Mouse (Mus musculus): Measurements from ENCODE around the gene St5. TPM values are rescaled to one million over a fixed set of nuclear protein-coding genes. Genes with fewer than 3 reads are reported as not detected.

St5 gene
- polyA plus RNA-seq, 1 experiment from 2014 or later: 11.0 TPM

DNA sequence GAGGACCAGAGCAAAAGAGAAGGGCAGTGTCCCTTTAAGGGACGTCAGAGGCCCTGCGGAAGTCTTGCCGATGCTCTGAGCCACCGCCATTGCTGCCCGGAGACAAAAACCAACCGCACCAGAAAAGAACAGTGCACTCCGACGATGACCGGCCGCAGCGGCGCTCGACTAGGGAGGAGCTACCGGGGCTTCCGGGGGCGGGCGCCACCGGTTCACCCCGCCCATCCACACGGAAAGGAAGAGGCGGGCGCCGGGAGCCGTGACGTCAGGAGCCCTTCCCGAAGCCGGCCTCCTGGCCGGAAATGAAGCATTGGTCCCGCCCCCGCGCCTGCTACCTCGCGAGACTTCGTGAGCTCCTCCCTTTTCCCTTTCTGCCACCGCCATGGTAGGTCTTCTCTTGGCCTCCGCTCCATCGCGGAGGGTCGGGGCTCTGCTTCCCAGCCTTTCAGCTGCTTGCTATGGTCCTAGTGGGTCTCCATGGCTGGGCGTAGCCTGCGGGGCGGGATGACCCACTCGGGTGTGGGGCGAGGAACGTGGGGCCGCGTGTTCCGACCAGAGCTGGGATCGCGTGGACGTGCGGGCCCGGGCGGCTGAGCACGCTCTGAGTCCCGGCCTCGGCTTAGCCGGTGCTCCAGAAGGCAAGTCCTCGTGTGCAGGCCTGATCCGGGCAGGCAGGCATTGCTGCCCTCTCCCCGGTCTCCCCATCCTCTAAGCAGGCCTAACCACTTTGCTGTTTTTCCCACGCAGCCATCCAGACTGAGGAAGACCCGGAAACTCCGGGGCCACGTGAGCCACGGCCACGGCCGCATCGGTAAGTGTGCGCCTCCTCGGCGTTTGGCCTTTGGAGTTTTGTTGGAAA is 184.3 kb downstream of the St5 start, which contains the start of gene Rpl27a:
TSS of gene Rpl27a (plus strand) at position 310 of the 859 bp plus-strand sequence.
- Histone ChIP-seq H3K27ac (ENCODE audit: low read depth, low read length) (peak within 1 kb of the TSS; percentile 93), H3K27me3 (replicated peaks; ENCODE audit: control insufficient read depth, insufficient read depth, low read length) (no peaks in the 10 kb centered on the region), H3K4me3 (ENCODE audit: low read depth, low read length) (peak within 1 kb of the TSS; percentile 99), H3K9me3 (replicated peaks; ENCODE audit: control insufficient read depth, low read length) (no peaks in the 10 kb centered on the region), H3K4me2 (ENCODE audit: low read length) (peak within 1 kb of the TSS; percentile 86), H3K36me3 (ENCODE audit: control insufficient read depth, insufficient read depth, low read length) (peaks cover 38% of the 10 kb centered on the region), H3K4me1 (ENCODE audit: control insufficient read depth, insufficient read depth, low read length) (peaks cover 16% of the 10 kb centered on the region), H3K9ac (ENCODE audit: low read length) (peak within 1 kb of the TSS; percentile 98)
- WGBS: under 1% methylated on average over 72 of the region's 72 CpGs
- DNase-seq (ENCODE audit: low spot score) (peak; percentile 99), ATAC-seq (peak; percentile 95)

DNA sequence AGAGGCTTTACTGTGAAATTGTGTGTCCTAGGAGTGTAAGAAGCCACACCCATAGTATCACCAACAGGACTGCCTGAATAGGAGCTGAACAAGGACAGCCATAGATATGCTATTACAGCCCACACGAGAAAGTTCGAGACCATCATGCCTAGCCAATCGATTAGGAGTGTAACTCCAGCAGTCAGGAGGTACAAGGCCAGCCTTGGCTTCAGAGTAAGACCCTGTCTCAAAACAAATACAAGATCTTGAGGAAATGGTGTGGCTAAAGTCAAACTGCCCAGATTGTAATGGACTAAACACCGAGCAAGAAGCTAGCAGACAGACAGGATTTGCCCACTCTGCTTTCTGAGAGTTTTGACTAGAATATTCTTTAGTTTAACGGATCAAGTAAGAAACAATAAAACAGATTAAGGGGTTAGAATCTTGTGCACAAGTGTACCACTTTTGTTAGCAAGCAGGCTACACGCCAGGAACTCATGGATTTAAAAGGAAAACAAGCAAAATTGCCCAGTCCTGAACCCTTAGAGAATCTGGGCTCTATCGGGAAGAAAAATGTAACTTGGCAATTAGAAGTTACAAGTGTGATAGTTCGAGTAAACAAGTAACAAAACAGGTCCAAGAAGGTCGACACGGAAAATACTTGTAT is 185.2 kb downstream of the St5 start:
- Histone ChIP-seq H3K9me3 (replicated peaks; ENCODE audit: control insufficient read depth, low read length) (no peaks in the 10 kb centered on the region), H3K4me3 (ENCODE audit: low read depth, low read length) (peak overlapping the region; percentile 99), H3K36me3 (ENCODE audit: control insufficient read depth, insufficient read depth, low read length) (peaks cover 29% of the 10 kb centered on the region), H3K4me1 (ENCODE audit: control insufficient read depth, insufficient read depth, low read length) (peaks cover 16% of the 10 kb centered on the region), H3K27ac (ENCODE audit: low read depth, low read length) (peak overlapping the region; percentile 93), H3K27me3 (replicated peaks; ENCODE audit: control insufficient read depth, insufficient read depth, low read length) (no peaks in the 10 kb centered on the region), H3K4me2 (ENCODE audit: low read length) (peak overlapping the region; percentile 71), H3K9ac (ENCODE audit: low read length) (peak overlapping the region; percentile 98)
- 19% methylated on average over 10 of the region's 10 CpGs for WGBS
- DNase-seq (ENCODE audit: low spot score) (no peak), ATAC-seq (no peak)

DNA sequence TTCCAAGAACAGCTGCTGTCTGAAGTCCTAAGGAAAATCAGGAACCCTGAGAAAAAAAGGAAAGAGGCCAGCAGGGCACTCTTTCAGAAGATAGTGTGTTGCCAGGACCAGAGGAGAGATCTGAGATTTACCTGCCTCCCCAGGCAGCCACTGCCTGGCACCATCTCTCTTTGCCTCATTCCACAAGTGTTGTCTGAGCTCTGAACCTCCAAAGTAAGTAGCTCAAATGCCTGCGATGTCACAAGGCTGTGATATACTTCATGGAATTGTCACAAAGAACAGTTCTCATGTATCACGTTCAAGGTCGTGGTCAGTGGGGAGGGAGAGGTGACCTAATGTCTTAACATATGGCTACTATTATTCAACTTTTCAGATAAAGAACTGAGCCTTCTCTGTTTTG is 186.9 kb downstream of the St5 start:
- Histone ChIP-seq H3K27me3 (replicated peaks; ENCODE audit: control insufficient read depth, insufficient read depth, low read length) (no peaks in the 10 kb centered on the region), H3K4me3 (ENCODE audit: low read depth, low read length) (no peak overlapping the region), H3K4me2 (ENCODE audit: low read length) (no peak overlapping the region), H3K4me1 (ENCODE audit: control insufficient read depth, insufficient read depth, low read length) (peaks cover 16% of the 10 kb centered on the region), H3K27ac (ENCODE audit: low read depth, low read length) (no peak overlapping the region), H3K36me3 (ENCODE audit: control insufficient read depth, insufficient read depth, low read length) (peaks cover 13% of the 10 kb centered on the region), H3K9me3 (replicated peaks; ENCODE audit: control insufficient read depth, low read length) (no peaks in the 10 kb centered on the region), H3K9ac (ENCODE audit: low read length) (no peak overlapping the region)
- 89% methylated on average over 3 of the region's 3 CpGs for WGBS
- no peak for DNase-seq (ENCODE audit: low spot score)
- no peak for ATAC-seq

- no peak for ATAC-seq
- Histone ChIP-seq H3K9me3 (replicated peaks; ENCODE audit: control insufficient read depth, low read length) (no peaks in the 10 kb centered on the region), H3K27ac (ENCODE audit: low read depth, low read length) (no peak overlapping the region), H3K9ac (ENCODE audit: low read length) (no peak overlapping the region), H3K27me3 (replicated peaks; ENCODE audit: control insufficient read depth, insufficient read depth, low read length) (no peaks in the 10 kb centered on the region), H3K4me2 (ENCODE audit: low read length) (no peak overlapping the region), H3K4me1 (ENCODE audit: control insufficient read depth, insufficient read depth, low read length) (peaks cover 5% of the 10 kb centered on the region; the same call in 1 of the 2 replicates), H3K4me3 (ENCODE audit: low read depth, low read length) (no peak overlapping the region), H3K36me3 (ENCODE audit: control insufficient read depth, insufficient read depth, low read length) (no peaks in the 10 kb centered on the region)
- 87% methylated on average over 3 of the region's 3 CpGs for WGBS
- DNase-seq (ENCODE audit: low spot score): no peak
Observed at GRCm38 (mm10) chr7:109511838-109512237, 191.6 kb downstream of the St5 start.

DNA sequence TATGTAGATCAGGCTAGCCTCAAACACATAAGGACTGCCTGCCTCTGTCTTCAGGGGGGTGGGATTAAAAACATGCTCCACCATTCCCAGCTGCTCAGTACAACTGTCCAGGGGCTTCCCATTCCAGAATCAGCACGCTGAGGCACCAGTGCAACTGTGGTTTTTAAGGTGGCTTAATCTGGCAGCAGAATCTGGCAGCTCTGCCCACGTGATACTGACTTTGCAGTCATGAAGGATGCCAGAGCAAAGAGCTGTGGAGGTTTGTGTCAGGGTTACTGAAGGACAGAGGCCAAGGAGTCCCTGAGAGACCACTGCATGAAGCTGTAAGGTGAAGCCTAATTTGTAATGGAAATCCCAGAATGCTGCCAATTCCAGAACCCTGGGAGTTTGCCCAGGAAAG is 192.6 kb downstream of the St5 start:
- no peak for ATAC-seq
- no peaks in the 10 kb centered on the region for H3K9me3 ChIP-seq (replicated peaks; ENCODE audit: control insufficient read depth, low read length)
- 69% methylated on average over 2 of the region's 2 CpGs for WGBS
- no peak overlapping the region for H3K27ac ChIP-seq (ENCODE audit: low read depth, low read length)
- H3K27me3 ChIP-seq (replicated peaks; ENCODE audit: control insufficient read depth, insufficient read depth, low read length): no peaks in the 10 kb centered on the region
- no peak overlapping the region for H3K4me3 ChIP-seq (ENCODE audit: low read depth, low read length)
- no peak for DNase-seq (ENCODE audit: low spot score)
- peaks cover 8% of the 10 kb centered on the region; the same call in 1 of the 2 replicates for H3K4me1 ChIP-seq (ENCODE audit: control insufficient read depth, insufficient read depth, low read length)
- H3K36me3 ChIP-seq (ENCODE audit: control insufficient read depth, insufficient read depth, low read length): no peaks in the 10 kb centered on the region
- no peak overlapping the region for H3K4me2 ChIP-seq (ENCODE audit: low read length)
- H3K9ac ChIP-seq (ENCODE audit: low read length): no peak overlapping the region

- H3K4me3 ChIP-seq (ENCODE audit: low read depth, low read length): no peak within 1 kb of the TSS
- H3K27ac ChIP-seq (ENCODE audit: low read depth, low read length): peak within 1 kb of the TSS; percentile 4; the same call in 1 of the 2 replicates
- H3K9me3 ChIP-seq (replicated peaks; ENCODE audit: control insufficient read depth, low read length): no peaks in the 10 kb centered on the region
- H3K27me3 ChIP-seq (replicated peaks; ENCODE audit: control insufficient read depth, insufficient read depth, low read length): no peaks in the 10 kb centered on the region
- no peak for ATAC-seq
- WGBS: 87% methylated on average over 4 of the region's 4 CpGs
- H3K4me2 ChIP-seq (ENCODE audit: low read length): peak within 1 kb of the TSS; percentile 9; the same call in 1 of the 2 replicates
- peaks cover 8% of the 10 kb centered on the region; the same call in 1 of the 2 replicates for H3K4me1 ChIP-seq (ENCODE audit: control insufficient read depth, insufficient read depth, low read length)
- DNase-seq (ENCODE audit: low spot score): no peak
- H3K36me3 ChIP-seq (ENCODE audit: control insufficient read depth, insufficient read depth, low read length): no peaks in the 10 kb centered on the region
- H3K9ac ChIP-seq (ENCODE audit: low read length): peak within 1 kb of the TSS; percentile 13; the same call in 1 of the 2 replicates
Observed at GRCm38 (mm10) chr7:109508034-109508433, 195.4 kb downstream of the St5 start, which contains the start of gene Trim66. Gene Trim66, minus strand, starts transcription at chr7:109508134.

DNA sequence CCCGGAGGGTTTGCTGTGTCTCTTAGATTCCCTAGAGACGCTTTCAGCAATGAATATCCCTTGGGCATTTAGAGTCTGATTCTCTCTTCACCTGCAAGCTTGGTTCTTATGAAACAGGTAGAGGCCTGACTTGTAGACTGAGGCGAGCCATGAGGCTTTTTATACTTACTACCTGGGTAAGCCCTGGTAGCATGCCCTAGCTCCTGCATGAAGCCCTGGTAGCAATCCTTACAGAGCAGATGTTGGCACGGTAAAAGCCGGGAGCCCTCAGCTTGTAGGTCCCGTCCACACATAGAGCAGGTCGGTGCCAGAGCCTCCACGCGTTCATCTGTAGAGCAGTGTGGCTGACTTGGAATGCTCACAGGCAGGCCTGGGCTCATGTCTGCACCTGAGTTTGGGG is 195.8 kb downstream of the St5 start:
- no peak for ATAC-seq
- DNase-seq (ENCODE audit: low spot score): no peak
- Histone ChIP-seq H3K4me2 (ENCODE audit: low read length) (0 out of 2 replicates have a peak overlapping the region, but pooled peaks have one; percentile 9), H3K36me3 (ENCODE audit: control insufficient read depth, insufficient read depth, low read length) (no peaks in the 10 kb centered on the region), H3K4me1 (ENCODE audit: control insufficient read depth, insufficient read depth, low read length) (peaks cover 8% of the 10 kb centered on the region; the same call in 1 of the 2 replicates), H3K9ac (ENCODE audit: low read length) (no peak overlapping the region), H3K9me3 (replicated peaks; ENCODE audit: control insufficient read depth, low read length) (no peaks in the 10 kb centered on the region), H3K27me3 (replicated peaks; ENCODE audit: control insufficient read depth, insufficient read depth, low read length) (no peaks in the 10 kb centered on the region), H3K4me3 (ENCODE audit: low read depth, low read length) (no peak overlapping the region), H3K27ac (ENCODE audit: low read depth, low read length) (peak overlapping the region; percentile 4; the same call in 1 of the 2 replicates)
- WGBS: 42% methylated on average over 9 of the region's 9 CpGs

DNA sequence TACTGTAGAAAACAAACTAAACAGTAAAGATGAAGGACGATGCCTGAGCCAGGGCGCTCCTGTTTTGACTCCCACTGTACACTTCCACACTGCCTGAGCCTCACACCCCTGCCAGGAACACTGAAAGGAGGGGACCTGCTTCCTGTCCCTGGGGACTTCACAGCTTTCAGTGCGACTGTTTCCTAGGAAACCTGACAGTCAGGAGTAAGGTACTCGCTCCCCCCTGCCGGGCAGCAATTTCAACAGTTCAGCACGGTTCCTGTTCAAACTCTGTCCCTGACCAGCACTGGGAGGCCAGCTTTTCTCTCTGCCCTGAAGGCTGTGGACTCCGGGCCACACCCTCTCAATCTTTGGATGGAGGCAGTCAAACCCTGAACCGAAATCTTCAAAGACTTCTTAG is 196.3 kb downstream of the St5 start:
- Histone ChIP-seq H3K4me3 (ENCODE audit: low read depth, low read length) (no peak overlapping the region), H3K4me1 (ENCODE audit: control insufficient read depth, insufficient read depth, low read length) (peaks cover 8% of the 10 kb centered on the region; the same call in 1 of the 2 replicates), H3K9me3 (replicated peaks; ENCODE audit: control insufficient read depth, low read length) (no peaks in the 10 kb centered on the region), H3K27me3 (replicated peaks; ENCODE audit: control insufficient read depth, insufficient read depth, low read length) (no peaks in the 10 kb centered on the region), H3K27ac (ENCODE audit: low read depth, low read length) (no peak overlapping the region), H3K4me2 (ENCODE audit: low read length) (peak overlapping the region; percentile 9; the same call in 1 of the 2 replicates), H3K36me3 (ENCODE audit: control insufficient read depth, insufficient read depth, low read length) (no peaks in the 10 kb centered on the region), H3K9ac (ENCODE audit: low read length) (peak overlapping the region; percentile 13; the same call in 1 of the 2 replicates)
- whole genome bisulfite sequencing: 4% methylated on average over 8 of the region's 8 CpGs
- peak; percentile 70 for ATAC-seq
- peak; percentile 70 for DNase-seq (ENCODE audit: low spot score)

All from forebrain, embryonic 14.5 days (tissue).